Mouse (Mus musculus): ENCODE measurements around the gene Hnf1b. TPM values are rescaled to one million over a fixed set of nuclear protein-coding genes. Genes with fewer than 3 reads are reported as not detected.

Gene Hnf1b
- total RNA-seq, 1 experiment from 2014 or later = 0.58 TPM

DNA sequence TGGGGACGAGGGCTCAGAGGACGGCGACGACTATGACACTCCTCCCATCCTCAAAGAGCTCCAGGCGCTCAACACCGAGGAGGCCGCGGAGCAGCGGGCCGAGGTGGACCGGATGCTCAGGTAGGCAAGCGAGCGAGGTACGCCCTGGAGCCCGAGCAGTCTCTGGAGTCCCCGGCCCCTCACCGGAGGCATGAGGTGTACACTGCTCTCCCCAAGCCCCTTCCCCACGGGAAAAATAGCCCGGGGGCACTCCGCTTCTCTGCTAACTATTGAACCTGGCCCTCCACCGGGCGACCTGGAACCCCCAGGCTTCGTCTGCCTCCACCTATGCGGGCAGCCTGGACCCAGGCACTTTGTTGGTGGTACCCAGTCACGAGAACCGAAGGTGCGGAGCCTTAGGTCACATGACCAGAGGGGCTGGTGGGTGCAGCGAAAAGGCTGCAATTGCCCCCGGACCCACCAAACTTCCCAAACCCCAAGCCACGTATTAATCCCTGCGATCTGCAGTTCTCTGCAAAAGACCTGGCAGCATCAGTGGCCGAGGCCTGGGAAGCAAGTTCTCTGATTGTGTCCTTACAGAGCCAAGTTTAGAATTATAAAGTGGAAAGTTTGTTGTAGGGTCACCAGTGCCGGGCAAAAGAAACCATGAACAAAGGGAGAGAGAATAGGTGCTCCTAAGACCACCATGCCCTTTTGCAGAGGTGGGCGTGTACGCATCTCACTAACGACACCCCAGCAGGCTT is 1.6 kb downstream of the Hnf1b start:
- no peak for ATAC-seq (ENCODE audit: extremely low read depth, insufficient number of reproducible peaks, low FRiP score, poor library complexity, severe bottlenecking)

DNA sequence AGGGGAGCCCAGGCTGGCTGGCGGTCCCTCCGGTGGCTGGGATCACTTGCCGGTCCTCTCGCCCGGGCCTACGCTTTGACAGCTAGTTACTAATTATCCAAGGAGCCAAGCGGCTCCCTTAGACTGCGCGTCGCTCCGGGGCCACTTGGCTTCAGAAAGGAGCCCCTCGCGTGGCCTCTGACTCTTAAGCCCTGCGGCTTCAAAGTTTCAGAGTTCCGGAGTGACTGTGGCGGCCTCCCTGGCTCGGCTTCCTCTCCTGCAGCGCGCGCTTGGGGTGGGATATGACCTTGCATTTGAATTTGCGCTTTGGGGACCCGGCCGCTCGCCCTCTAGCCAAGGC is 2.1 kb downstream of the Hnf1b start:
- ATAC-seq (ENCODE audit: extremely low read depth, insufficient number of reproducible peaks, low FRiP score, poor library complexity, severe bottlenecking) = no peak

DNA sequence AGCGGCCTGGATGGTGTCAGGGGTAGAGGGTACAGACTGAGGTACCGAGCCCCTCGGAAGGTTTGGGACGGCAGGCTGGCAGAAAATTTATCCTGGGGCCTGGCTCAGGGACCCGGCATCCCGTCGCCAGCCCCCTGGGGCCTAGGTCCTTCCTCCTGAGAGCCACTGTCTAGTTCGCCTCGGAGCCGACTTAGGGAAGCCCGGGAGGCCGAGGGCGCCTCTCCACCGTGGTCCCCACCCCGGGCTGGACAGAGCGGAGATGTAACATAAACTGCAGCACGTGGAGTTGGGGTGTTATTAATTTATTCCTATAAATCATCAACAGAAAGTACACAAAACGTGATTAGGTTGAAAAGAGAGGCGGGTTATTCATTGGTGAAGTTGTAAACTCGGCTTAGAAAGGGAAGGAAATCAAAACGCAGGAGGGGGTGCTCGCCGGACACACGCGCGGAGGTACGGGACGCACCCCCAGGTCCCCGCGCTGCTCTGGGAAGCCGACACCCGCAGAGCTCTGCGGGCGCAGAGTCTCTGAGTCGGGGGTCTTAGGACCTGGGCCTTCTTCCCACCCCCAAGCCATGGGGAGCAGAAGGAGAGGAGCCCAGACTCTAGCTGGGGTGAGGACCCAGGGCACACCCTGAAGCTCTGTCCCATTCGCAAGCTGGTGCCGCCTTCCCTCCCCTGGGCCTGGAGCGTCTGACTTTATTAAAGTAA is 2.8 kb downstream of the Hnf1b start:
- no peak for ATAC-seq (ENCODE audit: extremely low read depth, insufficient number of reproducible peaks, low FRiP score, poor library complexity, severe bottlenecking)

DNA sequence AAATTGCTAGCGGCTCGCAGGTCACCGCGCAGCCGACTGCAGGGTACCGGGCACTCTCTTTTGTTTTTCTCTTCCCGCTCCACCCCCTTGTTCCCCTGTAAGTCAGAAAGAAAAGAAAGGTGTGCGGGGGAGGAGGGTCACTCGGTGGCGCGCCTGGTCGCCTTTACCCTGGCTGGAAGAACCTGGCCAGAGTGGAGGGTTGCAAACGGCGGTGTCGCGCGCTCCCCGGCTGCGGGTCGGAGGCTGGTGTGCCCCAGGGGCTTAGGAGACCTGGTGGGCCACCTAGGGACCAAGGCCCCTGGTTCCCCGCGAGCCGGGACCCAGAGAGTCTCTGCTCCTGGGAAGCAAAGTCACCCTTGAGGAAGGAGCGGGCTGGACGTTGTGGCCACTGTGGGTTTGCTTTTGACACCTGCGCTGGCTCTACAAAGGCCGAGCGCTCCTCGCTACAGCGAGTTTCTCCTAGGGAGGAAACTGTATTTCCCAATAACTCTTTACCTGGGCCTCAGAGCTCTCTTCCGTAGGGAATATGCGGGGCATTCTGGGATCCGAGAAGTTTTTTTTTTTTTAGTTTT is 3.4 kb downstream of the Hnf1b start:
- ATAC-seq (ENCODE audit: extremely low read depth, insufficient number of reproducible peaks, low FRiP score, poor library complexity, severe bottlenecking) = no peak

DNA sequence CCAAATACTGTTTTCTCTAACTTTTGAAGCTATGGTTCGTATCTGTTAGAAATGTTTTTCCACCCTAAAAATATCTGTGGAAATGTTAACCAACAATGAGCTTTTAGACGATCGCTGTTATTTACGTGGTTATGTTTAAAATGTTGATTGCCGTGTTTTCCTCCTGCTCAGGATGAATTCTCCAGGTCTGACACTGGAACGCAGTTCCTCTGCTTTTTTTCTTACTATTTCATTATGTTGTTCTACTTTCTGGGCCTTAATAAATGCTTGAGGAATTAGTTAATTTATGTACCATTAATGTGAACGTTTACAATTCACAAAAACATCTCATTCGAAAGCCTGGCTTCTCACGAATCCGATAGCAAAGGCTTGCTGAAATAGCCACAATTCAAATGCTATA is 4.2 kb downstream of the Hnf1b start:
- ATAC-seq (ENCODE audit: extremely low read depth, insufficient number of reproducible peaks, low FRiP score, poor library complexity, severe bottlenecking) = no peak

DNA sequence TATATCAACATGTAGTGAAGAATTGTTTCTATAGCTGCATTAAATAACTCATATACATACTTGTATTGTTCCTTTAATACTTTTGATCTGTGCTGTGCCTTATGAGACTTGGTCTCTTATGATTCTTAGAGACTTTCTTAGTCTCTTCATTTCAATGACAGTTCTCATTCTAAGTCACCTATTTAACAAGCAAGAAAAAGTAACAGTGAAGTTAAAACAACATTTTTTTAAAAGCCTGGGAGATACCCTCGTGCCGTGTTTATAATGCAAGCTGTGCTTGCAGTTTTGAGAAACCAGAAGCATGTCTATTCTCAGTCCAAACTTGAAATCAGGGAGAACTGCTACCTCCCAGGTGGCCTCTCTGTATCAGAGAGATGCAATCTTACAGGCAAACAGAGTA is 4.8 kb downstream of the Hnf1b start:
- no peak for ATAC-seq (ENCODE audit: extremely low read depth, insufficient number of reproducible peaks, low FRiP score, poor library complexity, severe bottlenecking)

DNA sequence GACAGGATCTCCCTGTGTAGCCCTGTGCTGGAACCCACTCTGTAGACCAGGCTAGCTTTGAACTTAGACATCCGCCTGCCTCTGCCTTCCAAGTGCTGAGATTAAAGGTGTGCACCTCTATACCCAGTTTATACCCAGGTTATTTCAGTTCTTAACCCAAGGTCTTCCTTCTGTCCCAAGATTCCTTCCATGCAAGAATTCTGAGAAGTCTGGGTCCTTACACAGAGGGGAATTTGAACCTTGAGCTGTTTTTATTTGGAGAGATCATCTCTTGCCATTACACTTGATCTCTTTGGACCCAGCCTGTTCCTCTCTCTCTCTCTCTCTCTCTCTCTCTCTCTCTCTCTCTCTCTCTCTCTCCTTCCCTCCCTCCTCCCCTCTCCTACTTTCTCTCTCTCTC is 7.4 kb downstream of the Hnf1b start:
- no peak for ATAC-seq (ENCODE audit: extremely low read depth, insufficient number of reproducible peaks, low FRiP score, poor library complexity, severe bottlenecking)

DNA sequence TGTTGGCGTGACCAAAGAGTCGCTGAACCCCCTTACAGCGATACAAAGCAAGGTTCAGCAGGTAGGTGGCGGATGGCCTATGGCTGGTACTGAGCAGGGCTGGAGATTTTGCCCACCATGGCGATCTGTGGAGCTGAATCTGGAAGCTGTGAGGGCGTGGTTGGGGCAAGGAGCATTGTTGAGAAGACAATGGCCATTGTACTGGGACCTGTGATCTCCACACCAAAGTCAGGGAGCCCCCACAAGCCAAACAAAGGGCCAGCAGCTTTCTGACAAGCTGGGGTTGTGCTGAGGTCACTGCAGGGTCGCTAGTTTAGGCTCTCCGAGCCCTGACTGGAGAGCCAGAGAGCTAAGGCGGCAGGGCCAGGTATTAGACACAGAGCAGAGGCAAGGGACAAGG is 15.4 kb downstream of the Hnf1b start:
- no peak for ATAC-seq (ENCODE audit: extremely low read depth, insufficient number of reproducible peaks, low FRiP score, poor library complexity, severe bottlenecking)

DNA sequence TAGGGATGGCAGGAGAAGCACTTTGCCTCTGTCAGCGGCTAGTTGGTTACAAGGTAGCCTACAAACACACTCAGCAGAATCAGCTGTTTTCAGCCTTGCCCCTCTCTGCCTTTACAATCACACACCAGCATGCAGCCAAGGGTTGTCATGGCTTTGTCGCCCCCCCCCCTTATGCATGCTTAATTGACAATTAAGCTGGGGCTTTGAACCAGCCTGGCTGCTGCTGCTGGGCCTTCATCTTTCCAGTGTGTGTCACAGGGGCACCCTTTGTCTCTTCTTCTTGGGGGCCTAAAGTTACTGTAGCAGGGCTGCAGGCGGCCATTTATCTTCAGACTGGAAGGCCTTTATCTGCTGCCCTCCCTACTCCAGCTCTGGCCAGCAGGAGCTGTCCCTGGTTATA is 17.7 kb downstream of the Hnf1b start:
- ATAC-seq (ENCODE audit: extremely low read depth, insufficient number of reproducible peaks, low FRiP score, poor library complexity, severe bottlenecking) = no peak

DNA sequence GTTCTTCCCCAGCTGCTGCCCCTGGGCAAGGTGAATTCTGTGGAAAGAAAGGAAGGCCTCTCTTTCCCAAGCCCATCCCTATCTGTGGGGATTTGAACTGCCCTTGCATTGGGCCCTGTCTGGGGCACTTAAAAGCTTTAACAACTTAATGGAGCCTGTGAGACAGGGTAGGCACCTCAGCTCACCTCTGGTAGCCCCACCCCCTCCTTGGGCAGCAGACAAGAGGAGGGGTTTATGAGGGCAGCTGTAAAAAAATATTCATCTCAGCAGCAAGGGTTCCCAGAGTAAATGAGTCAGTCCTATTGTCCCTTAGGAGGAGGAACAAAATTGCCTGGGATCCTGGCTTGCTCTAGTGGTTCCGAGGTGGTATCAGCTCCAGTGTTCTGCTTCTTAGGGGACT is 19.3 kb downstream of the Hnf1b start:
- ATAC-seq (ENCODE audit: extremely low read depth, insufficient number of reproducible peaks, low FRiP score, poor library complexity, severe bottlenecking) = no peak

DNA sequence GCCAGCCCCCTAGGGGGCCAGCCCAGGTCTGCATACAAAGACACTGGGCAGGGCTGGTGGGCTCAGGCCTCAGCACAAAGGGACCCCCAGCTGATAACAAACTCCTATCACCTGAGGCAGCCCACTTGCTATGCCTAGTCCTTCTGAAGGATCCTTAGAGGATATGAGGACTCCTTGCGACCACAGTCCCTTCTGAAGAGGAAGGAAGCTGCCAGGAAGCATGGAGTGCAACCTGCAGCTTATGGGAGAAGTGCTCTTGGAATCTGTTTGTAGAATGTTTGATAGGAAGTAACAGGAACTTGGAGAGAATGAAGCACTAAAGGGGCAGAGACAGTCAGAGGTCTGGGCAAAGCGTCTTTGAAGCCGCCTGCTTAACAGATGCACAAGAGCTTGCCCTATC is 19.8 kb downstream of the Hnf1b start:
- no peak for ATAC-seq (ENCODE audit: extremely low read depth, insufficient number of reproducible peaks, low FRiP score, poor library complexity, severe bottlenecking)

DNA sequence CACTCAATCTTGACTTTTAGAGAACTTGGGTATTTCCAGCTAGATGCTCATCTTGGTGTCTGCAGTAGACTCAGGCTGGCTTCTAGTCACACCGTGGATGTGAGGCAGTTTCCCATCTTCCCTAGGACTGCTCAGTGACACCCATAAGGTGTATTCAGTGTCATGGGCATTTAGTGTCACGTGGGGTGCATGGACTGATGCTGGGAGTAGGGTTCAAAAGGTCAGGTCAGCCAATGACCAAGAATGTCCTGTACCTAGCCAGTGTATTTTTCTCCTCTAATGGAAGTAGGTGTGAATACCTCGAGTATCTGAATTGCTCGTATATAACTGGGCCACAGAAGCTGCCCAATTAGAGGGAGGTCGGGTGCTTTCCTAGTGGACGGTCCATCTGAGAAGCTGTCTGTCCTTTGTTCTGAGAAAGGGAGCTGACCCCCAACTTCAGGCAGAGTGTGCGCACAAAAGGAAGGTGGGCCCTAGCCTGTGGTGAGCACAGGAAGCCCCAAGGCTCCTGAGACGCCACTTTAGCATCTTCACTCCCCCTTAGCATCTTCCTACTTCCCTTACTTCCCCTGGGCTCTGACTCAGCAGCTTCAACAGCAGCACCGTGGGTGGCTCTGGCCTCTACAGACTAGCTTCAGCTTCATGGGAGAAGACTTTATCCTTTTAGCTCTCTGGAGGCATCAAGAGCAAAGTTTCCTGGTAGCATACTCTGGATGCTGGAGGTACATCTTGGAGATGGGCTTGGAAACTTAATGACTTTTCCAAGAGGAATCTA is 22.1 kb downstream of the Hnf1b start:
- no peak for ATAC-seq (ENCODE audit: extremely low read depth, insufficient number of reproducible peaks, low FRiP score, poor library complexity, severe bottlenecking)

DNA sequence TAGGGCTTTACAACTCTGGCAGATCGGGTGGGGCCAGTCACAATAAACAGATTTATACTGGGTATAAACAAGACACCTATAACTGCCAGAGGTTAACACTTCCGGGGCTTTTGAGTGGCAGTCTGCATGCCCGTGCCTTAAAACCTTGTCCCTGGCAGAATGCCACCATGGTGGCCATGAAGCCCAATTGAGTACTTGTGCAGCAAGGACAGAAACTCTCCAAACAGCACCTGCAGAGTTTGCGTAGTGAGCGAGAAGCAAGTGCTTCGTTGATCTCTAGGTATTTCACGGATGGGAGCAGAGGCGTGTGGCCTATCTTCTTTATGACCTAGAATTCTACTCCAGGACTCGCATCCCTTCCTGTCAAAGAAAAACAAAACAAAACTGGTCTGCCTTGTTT is 23.6 kb downstream of the Hnf1b start:
- ATAC-seq (ENCODE audit: extremely low read depth, insufficient number of reproducible peaks, low FRiP score, poor library complexity, severe bottlenecking) = no peak

DNA sequence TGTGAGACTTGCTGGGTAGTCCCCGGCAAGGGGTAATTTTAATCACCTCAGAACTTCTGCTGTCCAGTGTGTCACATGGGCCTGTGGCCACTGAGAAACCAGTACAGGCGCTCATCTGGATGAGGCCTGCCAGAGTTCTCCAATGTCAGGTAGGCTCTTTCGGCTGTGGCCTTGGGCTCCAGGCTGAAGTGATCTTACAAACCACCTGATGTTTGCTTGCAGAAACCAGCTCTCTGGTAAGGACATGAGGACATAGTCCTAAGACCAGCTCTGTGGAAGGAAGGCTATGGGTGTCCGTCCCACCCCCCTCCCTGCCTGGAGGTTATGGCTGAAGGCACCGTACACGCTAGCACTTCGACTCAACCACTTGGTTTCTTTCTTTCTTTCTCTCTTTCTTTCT is 26.8 kb downstream of the Hnf1b start:
- no peak for ATAC-seq (ENCODE audit: extremely low read depth, insufficient number of reproducible peaks, low FRiP score, poor library complexity, severe bottlenecking)

DNA sequence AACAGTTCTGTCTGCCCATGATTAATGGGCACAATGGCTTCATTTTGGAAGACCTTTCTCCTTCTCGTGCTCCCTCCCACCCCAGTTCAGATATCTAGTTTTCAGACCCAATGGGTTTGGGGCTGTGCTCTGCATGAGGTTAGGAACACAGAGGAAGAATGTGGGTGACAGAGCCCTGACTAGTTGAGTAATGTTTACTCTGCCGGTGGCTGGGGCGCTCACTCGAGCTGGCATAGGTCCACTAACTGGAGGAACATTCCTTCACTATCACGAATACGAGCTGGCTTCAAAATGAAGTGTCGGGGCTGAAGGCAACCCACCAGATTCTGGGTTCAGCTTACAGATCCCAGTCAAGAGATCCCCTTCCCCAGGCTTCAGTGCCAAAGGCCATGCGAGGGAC is 27.9 kb downstream of the Hnf1b start:
- ATAC-seq (ENCODE audit: extremely low read depth, insufficient number of reproducible peaks, low FRiP score, poor library complexity, severe bottlenecking) = no peak

DNA sequence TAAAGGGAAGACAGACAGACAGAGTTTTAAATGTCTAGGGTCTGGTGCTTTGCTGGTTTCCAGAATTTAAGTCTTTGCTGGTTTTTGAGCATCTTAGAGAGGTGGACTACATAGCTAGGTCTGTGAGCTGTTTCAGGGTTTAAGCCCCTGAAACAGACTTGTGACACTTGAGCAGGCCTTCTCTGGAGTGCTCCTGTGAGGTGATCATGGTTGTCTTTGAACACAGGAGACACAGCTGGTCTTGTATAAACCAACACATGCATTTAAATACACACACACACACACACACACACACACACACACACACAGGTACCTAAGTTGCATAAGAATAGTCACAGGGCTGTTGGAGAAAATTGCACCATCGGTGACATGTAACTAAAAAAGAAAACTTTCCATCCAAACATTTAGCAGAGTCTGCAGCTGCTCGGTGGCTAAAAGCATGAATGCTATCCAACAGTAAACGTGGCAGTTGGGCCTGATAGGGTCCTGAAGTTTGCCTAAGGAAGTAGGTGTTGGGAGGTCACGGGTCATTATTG is 28.6 kb downstream of the Hnf1b start:
- ATAC-seq (ENCODE audit: extremely low read depth, insufficient number of reproducible peaks, low FRiP score, poor library complexity, severe bottlenecking) = no peak

DNA sequence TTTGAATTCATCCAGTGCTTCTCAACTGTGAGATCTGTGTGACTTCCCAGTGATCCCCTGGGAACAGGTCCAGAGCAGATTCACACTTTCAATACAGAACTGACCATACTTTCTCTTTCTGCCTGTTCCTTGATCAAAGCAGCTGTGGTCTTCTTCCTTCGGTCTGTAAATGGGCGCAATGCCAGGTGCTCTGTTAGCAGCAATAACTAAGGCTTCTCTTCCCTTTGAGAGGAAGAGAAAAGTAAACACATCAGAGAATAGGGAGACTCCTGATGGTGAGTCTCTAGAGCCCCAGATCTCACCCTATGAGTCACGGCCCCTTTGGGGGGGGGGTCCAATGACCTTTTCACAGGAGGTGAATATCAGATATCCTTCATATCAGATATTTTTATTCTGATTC is 29.3 kb downstream of the Hnf1b start:
- no peak for ATAC-seq (ENCODE audit: extremely low read depth, insufficient number of reproducible peaks, low FRiP score, poor library complexity, severe bottlenecking)

DNA sequence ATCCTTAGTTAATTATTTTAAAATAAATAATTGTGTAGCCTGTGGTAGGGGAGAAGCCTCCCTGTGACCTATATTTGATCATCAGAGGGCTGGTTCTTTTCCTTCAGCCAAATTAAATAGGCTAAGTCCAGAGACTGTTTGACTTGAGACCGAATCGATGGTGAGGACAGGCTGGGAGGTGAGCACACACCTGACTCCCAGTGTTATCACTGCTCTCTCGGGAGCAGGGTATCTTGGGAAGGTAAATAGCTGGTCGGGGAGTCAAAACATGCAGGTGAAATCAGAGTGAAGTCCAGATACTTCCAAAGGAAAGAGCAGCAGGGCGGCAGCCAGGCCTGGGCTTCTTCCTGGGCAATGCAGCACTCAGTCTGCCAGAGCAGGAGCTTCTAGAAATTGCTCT is 31.6 kb downstream of the Hnf1b start:
- no peak for ATAC-seq (ENCODE audit: extremely low read depth, insufficient number of reproducible peaks, low FRiP score, poor library complexity, severe bottlenecking)

DNA sequence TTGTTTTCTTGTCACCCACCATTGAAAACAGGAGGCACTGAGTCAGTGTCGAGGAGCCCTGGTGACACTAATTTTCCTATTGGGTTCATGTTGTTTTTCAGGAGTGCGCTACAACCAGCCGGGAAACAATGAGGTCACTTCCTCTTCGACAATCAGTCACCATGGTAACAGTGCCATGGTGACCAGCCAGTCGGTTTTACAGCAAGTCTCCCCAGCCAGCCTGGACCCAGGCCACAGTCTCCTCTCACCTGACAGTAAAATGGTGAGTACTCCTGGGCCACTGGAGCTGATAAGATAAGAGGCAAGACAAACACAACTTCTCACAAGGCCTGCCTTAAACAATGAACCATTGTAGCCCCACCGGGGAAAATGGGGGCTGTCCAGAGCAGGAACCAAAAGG is 32.7 kb downstream of the Hnf1b start:
- no peak for ATAC-seq (ENCODE audit: extremely low read depth, insufficient number of reproducible peaks, low FRiP score, poor library complexity, severe bottlenecking)

DNA sequence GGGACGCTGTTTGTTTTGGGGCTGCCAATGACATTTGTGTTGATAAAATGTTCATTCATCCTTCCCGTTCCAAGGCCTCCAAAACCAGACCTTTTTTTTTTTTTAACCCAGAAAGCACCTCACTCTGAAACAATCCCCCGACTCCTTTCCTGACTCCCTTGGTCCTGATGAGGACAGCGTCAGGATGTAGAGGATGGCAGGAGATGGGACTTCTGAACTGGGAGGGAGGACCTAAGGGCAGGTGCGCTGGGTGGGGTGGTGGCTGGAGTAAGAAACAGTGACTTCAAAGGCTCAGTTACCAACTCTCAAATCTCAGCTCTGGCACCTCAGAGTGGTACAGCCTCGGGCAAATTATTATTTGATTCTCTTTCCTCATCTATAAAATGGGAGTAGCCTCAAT is 33.2 kb downstream of the Hnf1b start:
- no peak for ATAC-seq (ENCODE audit: extremely low read depth, insufficient number of reproducible peaks, low FRiP score, poor library complexity, severe bottlenecking)
